Mouse (Mus musculus) CH12.LX (cell line): Measurements from ENCODE around the gene Il1b.

Experiments used
- CTCF ChIP-seq, 2 experiments: IDR thresholded peaks in 1 of 2; conservative IDR thresholded peaks in 1 of 2; 2 replicates each; pipeline ENCODE4 v1.5.1; 2011 to 2012; ENCODE audit warnings: low read depth in 2 of 2, low read length in 2 of 2, improper control_type of control experiment in 1 of 2, inconsistent platforms in 1 of 2, mild to moderate bottlenecking in 1 of 2, moderate library complexity in 1 of 2
- EP300 ChIP-seq: IDR thresholded peaks from 2 replicates; pipeline ENCODE4 v1.6.1; 2011; ENCODE audit warnings: low read length, improper control_type of control experiment
- JUND ChIP-seq: conservative IDR thresholded peaks from 2 replicates; pipeline ENCODE4 v1.6.1; 2011; ENCODE audit warnings: low read depth, low read length, improper control_type of control experiment
- MAZ ChIP-seq: IDR thresholded peaks from 2 replicates; pipeline ENCODE4 v1.6.1; 2012; ENCODE audit warnings: low read depth, mild to moderate bottlenecking, inconsistent platforms, low read length, improper control_type of control experiment, moderate library complexity
- NRF1 ChIP-seq: IDR thresholded peaks from 2 replicates; pipeline ENCODE4 v1.6.1; 2014; ENCODE audit warnings: low read depth, mild to moderate bottlenecking, inconsistent platforms, low read length, improper control_type of control experiment, moderate library complexity
- POLR2A ChIP-seq: IDR thresholded peaks from 2 replicates; pipeline ENCODE4 v1.6.1; 2011; ENCODE audit warnings: low read depth, mild to moderate bottlenecking, improper control_type of control experiment, low read length
- POLR2AphosphoS2 ChIP-seq: IDR thresholded peaks from 2 replicates; pipeline ENCODE4 v1.6.1; 2011; ENCODE audit warnings: low read depth, low read length, improper control_type of control experiment
- RAD21 ChIP-seq: IDR thresholded peaks from 2 replicates; pipeline ENCODE4 v1.6.1; 2011; ENCODE audit warnings: low read depth, mild to moderate bottlenecking, low read length, improper control_type of control experiment, moderate library complexity
- USF2 ChIP-seq: conservative IDR thresholded peaks from 2 replicates; pipeline ENCODE4 v1.6.1; 2011; ENCODE audit warnings: low read depth, low read length, improper control_type of control experiment
- ZC3H11A ChIP-seq: IDR thresholded peaks from 2 replicates; pipeline ENCODE4 v1.6.1; 2012; ENCODE audit warnings: low read depth, mild to moderate bottlenecking, inconsistent platforms, low read length, improper control_type of control experiment

DNA sequence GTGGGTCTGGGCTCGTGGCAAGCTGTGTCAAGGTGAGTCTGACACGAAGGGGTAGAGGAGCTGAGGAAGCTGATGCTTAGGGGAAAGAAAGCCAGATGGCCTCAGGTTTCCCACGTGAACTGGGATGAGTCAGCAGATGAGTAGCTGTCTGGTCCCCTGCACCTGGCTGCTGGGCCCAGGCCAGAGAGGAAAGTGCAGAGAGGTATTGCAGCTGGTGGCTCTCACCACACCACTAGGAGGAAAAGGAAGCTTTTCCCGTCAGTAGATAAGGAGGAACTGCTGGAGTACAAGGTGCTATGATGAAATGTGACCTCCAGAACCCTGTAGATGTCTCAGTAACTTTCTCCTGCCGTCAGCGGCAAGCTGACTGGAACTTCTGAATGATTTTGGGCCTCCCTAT, 42.5 kb upstream of the Il1b start:
- TF ChIP-seq RAD21 (no peak), CTCF (conservative IDR thresholded peaks at IDR 0.05 in 1 of 2, IDR thresholded peaks at IDR 0.05 in 1 of 2; ENCODE audit: low read depth in 2 of 2, low read length in 2 of 2) (no peak), POLR2A (no peak), EP300 (peak; percentile 62), USF2 (no peak), POLR2AphosphoS2 (no peak), JUND (peak; percentile 25; the same call in 1 of the 2 replicates), ZC3H11A (no peak), MAZ (no peak), NRF1 (no peak)
